Comparison of ENCODE assay signal across 12 mouse cellular contexts in genomic region chr2:179767527-179767849, GRCm38 (mm10).
DNase-seq lines count a peak whose midpoint lies in the region; ATAC-seq and TF ChIP-seq lines count a peak whose summit lies in the region.
"Had no signal": no experiment of that assay in that cellular context is flagged by ENCODE, and none has a peak within 500 bp of the region (broad histone marks: within the 10 kb centered on the region; RNA-seq: fewer than 3 reads in every experiment).

No protein-coding gene starts in this region.

- no peak for TF ChIP-seq CTCF in thymus, adult 2 months (IDR thresholded peaks at IDR 0.05; ENCODE audit: borderline replicate concordance, control insufficient read depth, extremely low read depth, insufficient read depth, low read length, poor library complexity)

- 22% methylated on average over 9 of the region's 9 CpGs for WGBS in kidney, embryonic 15.5 days
- 5% methylated on average over 9 of the region's 9 CpGs for WGBS in embryonic facial prominence, embryonic 10.5 days
- WGBS in midbrain, embryonic 14.5 days = 2% methylated on average over 9 of the region's 9 CpGs
- WGBS in thymus, adult 2 months = 21% methylated on average over 9 of the region's 9 CpGs

- 0 out of 2 replicates have a peak, but pooled peaks cover 9% of the 10 kb centered on the region for H3K27me3 ChIP-seq in kidney, embryonic 15.5 days
- peaks cover 42% of the 10 kb centered on the region for H3K27me3 ChIP-seq in embryonic facial prominence, embryonic 10.5 days (replicated peaks; ENCODE audit: low read depth, poor library complexity, severe bottlenecking)
- H3K27me3 ChIP-seq in midbrain, embryonic 14.5 days (ENCODE audit: control insufficient read depth, insufficient read depth, low read length) = no peaks in the 10 kb centered on the region
- no peaks in the 10 kb centered on the region for H3K27me3 ChIP-seq in thymus, adult 2 months (ENCODE audit: control insufficient read depth, insufficient read depth, low read length)

- TF ChIP-seq POLR2A in thymus, adult 2 months (IDR thresholded peaks at IDR 0.05; ENCODE audit: control insufficient read depth, extremely low read depth, insufficient read depth, low read length, poor library complexity) = no peak

- peaks cover 37% of the 10 kb centered on the region for H3K4me1 ChIP-seq in kidney, embryonic 15.5 days
- H3K4me1 ChIP-seq in embryonic facial prominence, embryonic 10.5 days = peaks cover 38% of the 10 kb centered on the region
- H3K4me1 ChIP-seq in midbrain, embryonic 14.5 days (ENCODE audit: control insufficient read depth, insufficient read depth, low read length) = peaks cover 26% of the 10 kb centered on the region
- H3K4me1 ChIP-seq in thymus, adult 2 months (replicated peaks; ENCODE audit: control insufficient read depth, insufficient read depth, low read length) = no peaks in the 10 kb centered on the region

- H3K4me3 ChIP-seq in kidney, embryonic 15.5 days (replicated peaks) = no peak overlapping the region
- peak overlapping the region; percentile 27 for H3K4me3 ChIP-seq in embryonic facial prominence, embryonic 10.5 days
- no peak overlapping the region for H3K4me3 ChIP-seq in midbrain, embryonic 14.5 days (replicated peaks; ENCODE audit: low read depth, low read length)
- no peak overlapping the region for H3K4me3 ChIP-seq in thymus, adult 2 months (ENCODE audit: control insufficient read depth, insufficient read depth, low read length)
- H3K4me3 ChIP-seq: limb, embryonic 13.5 days; megakaryocyte, embryonic 14.5 days had no signal

- no peaks in the 10 kb centered on the region for H3K9me3 ChIP-seq in kidney, embryonic 15.5 days (replicated peaks)
- H3K9me3 ChIP-seq in embryonic facial prominence, embryonic 10.5 days = no peaks in the 10 kb centered on the region
- H3K9me3 ChIP-seq in midbrain, embryonic 14.5 days (ENCODE audit: control insufficient read depth, low read length) = no peaks in the 10 kb centered on the region
- H3K9me3 ChIP-seq: limb, embryonic 13.5 days; megakaryocyte, embryonic 14.5 days had no signal

- H3K4me2 ChIP-seq in kidney, embryonic 15.5 days = peak overlapping the region; percentile 36; the same call in 1 of the 2 replicates
- H3K4me2 ChIP-seq in midbrain, embryonic 14.5 days (ENCODE audit: low read length) = peak overlapping the region; percentile 12; the same call in 1 of the 2 replicates
- H3K4me2 ChIP-seq: limb, embryonic 13.5 days; lung, embryonic 14.5 days had no signal

- H3K9ac ChIP-seq in kidney, embryonic 15.5 days = no peak overlapping the region
- no peak overlapping the region for H3K9ac ChIP-seq in midbrain, embryonic 14.5 days (replicated peaks; ENCODE audit: low read length)
- H3K9ac ChIP-seq: limb, embryonic 13.5 days; lung, embryonic 14.5 days had no signal

- H3K36me3 ChIP-seq in kidney, embryonic 15.5 days = no peaks in the 10 kb centered on the region
- H3K36me3 ChIP-seq in embryonic facial prominence, embryonic 10.5 days (replicated peaks) = no peaks in the 10 kb centered on the region
- no peaks in the 10 kb centered on the region for H3K36me3 ChIP-seq in midbrain, embryonic 14.5 days (ENCODE audit: control insufficient read depth, insufficient read depth, low read length)
- no peaks in the 10 kb centered on the region for H3K36me3 ChIP-seq in thymus, adult 2 months (ENCODE audit: control insufficient read depth, insufficient read depth, low read length)
- H3K36me3 ChIP-seq: limb, embryonic 13.5 days had no signal

- no peak for ATAC-seq in kidney, embryonic 15.5 days (replicated peaks; ENCODE audit: low FRiP score)
- no peak for ATAC-seq in midbrain, embryonic 14.5 days (ENCODE audit: low FRiP score, low TSS enrichment)
- ATAC-seq in frontal cortex, adult (ENCODE audit: low TSS enrichment) = no peak
- ATAC-seq: activated CD4-positive, CD25-positive, alpha-beta regulatory T cell, adult 4 months had no signal

- no peak overlapping the region for H3K27ac ChIP-seq in kidney, embryonic 15.5 days
- no peak overlapping the region for H3K27ac ChIP-seq in embryonic facial prominence, embryonic 10.5 days (replicated peaks)
- H3K27ac ChIP-seq in midbrain, embryonic 14.5 days (replicated peaks; ENCODE audit: low read depth, low read length) = no peak overlapping the region
- H3K27ac ChIP-seq in thymus, adult 2 months (ENCODE audit: control insufficient read depth, insufficient read depth, low read length) = no peak overlapping the region
- H3K27ac ChIP-seq: limb, embryonic 13.5 days had no signal

- no peak for DNase-seq in kidney, postnatal 10 days
- DNase-seq in embryonic facial prominence, embryonic 10.5 days (ENCODE audit: low spot score) = no peak
- peak; percentile 19 for DNase-seq in gonadal fat pad, adult 2 months (ENCODE audit: low read depth)
- peak; percentile 61 for DNase-seq in midbrain, embryonic 14.5 days
- no peak for DNase-seq in T-cell, adult 2 months (ENCODE audit: low spot score)
- no peak for DNase-seq in thymus, adult 2 months

Comparison
In these comparisons a context has a peak if more than half of its experiments do, and no peak if none do; other contexts are left out.
1. DNase-seq: peak in gonadal fat pad, adult 2 months (single experiment) and midbrain, embryonic 14.5 days (single experiment); none in kidney, postnatal 10 days (single experiment), embryonic facial prominence, embryonic 10.5 days (single experiment), T-cell, adult 2 months (single experiment) and thymus, adult 2 months (single experiment).